Mouse (Mus musculus) thymus, adult 2 months (tissue): ENCODE results near the gene Chp1.
"Not testable (repeated sequence)": the region's sequence is repeated elsewhere in the genome, so short reads cannot be mapped to it uniquely, and the experiment has no call there.

Experiments
- CTCF ChIP-seq: fragments of 200-500 bp; IDR thresholded peaks from 2 replicates; pipeline ENCODE4 v1.5.1; 2012; ENCODE audit warnings: mild to moderate bottlenecking, control low read depth, low read length, moderate library complexity, borderline replicate concordance; ENCODE audit not compliant: control insufficient read depth, poor library complexity, insufficient read depth; ENCODE audit errors: extremely low read depth
- POLR2A ChIP-seq: fragments of 200-500 bp; IDR thresholded peaks from 2 replicates; pipeline ENCODE4 v1.6.1; 2012; ENCODE audit warnings: mild to moderate bottlenecking, low read length, control low read depth, moderate library complexity; ENCODE audit not compliant: control insufficient read depth, poor library complexity, insufficient read depth; ENCODE audit errors: extremely low read depth

DNA sequence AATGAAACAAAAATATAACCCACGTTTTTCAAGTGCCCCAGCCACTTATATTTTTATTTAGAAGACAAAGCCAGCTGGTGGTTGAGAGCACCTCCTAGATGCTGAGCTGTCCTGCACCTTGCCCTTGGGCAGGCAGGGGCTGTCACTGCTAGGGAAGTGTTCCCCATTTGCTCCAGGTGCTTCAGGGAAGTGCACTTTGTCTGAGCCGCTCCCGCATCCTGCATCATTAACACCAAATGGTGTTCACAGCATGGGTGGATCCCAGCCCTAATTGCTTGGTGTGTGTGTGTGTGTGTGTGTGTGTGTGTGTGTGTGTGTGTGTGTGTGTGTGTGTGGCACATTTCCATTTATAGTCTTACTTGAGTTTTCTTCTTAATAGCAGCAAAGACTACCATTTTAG lies 54.1 kb downstream of the Chp1 start:
- not testable (repeated sequence) for TF ChIP-seq CTCF, POLR2A
